Mouse (Mus musculus): ENCODE results near the gene Nck2.

- TF ChIP-seq POLR2A (IDR thresholded peaks at IDR 0.05; ENCODE audit: control insufficient read depth, extremely low read depth, insufficient read depth, low read length, poor library complexity): no peak
- TF ChIP-seq CTCF (IDR thresholded peaks at IDR 0.05; ENCODE audit: borderline replicate concordance, control insufficient read depth, extremely low read depth, insufficient read depth, low read length, poor library complexity): no peak
These were observed 114.8 kb downstream of the Nck2 start for GRCm38 (mm10) chr1:43559043-43559692.
